Mouse (Mus musculus): ENCODE data around the gene Pin1rt1. TPM values are rescaled to one million over a fixed set of nuclear protein-coding genes. Genes with fewer than 3 reads are reported as not detected.

Pin1rt1 gene
- polyA plus RNA-seq, 1 experiment, result not detected

GRCm38 (mm10) chr2:104714254-104714691 is 1.9 kb downstream of the Pin1rt1 start:
- WGBS, result 36% methylated on average over 15 of the region's 15 CpGs
- Histone ChIP-seq H3K4me3 (ENCODE audit: insufficient read depth, low read depth, low read length) (no peak overlapping the region), H3K4me1 (ENCODE audit: control insufficient read depth, insufficient read depth, low read length) (no peaks in the 10 kb centered on the region), H3K36me3 (ENCODE audit: control insufficient read depth, insufficient read depth, low read length) (no peaks in the 10 kb centered on the region), H3K27me3 (replicated peaks; ENCODE audit: control insufficient read depth, insufficient read depth, low read length) (no peaks in the 10 kb centered on the region), H3K27ac (ENCODE audit: insufficient read depth, low read depth, low read length) (no peak overlapping the region)
- no peak for TF ChIP-seq POLR2A (IDR thresholded peaks at IDR 0.05; ENCODE audit: low read depth, low read length)
- no peak for TF ChIP-seq CTCF (conservative IDR thresholded peaks at IDR 0.05; ENCODE audit: insufficient read depth, insufficient read length, low read depth, low read length)
- peak; percentile 71 for DNase-seq

GRCm38 (mm10) chr2:104712486-104712809 is 3.7 kb downstream of the Pin1rt1 start:
- no peaks in the 10 kb centered on the region for H3K27me3 ChIP-seq (replicated peaks; ENCODE audit: control insufficient read depth, insufficient read depth, low read length)
- no peaks in the 10 kb centered on the region for H3K4me1 ChIP-seq (ENCODE audit: control insufficient read depth, insufficient read depth, low read length)
- H3K27ac ChIP-seq (ENCODE audit: insufficient read depth, low read depth, low read length), result peak overlapping the region; percentile 91; the same call in 1 of the 2 replicates
- TF ChIP-seq CTCF (conservative IDR thresholded peaks at IDR 0.05; ENCODE audit: insufficient read depth, insufficient read length, low read depth, low read length) (no peak), POLR2A (IDR thresholded peaks at IDR 0.05; ENCODE audit: low read depth, low read length) (no peak)
- no peaks in the 10 kb centered on the region for H3K36me3 ChIP-seq (ENCODE audit: control insufficient read depth, insufficient read depth, low read length)
- no peak for DNase-seq
- 2% methylated on average over 7 of the region's 7 CpGs for WGBS
- peak overlapping the region; percentile 84 for H3K4me3 ChIP-seq (ENCODE audit: insufficient read depth, low read depth, low read length)

- peak within 1 kb of the TSS; percentile 91 for H3K27ac ChIP-seq (ENCODE audit: insufficient read depth, low read depth, low read length)
- H3K4me3 ChIP-seq (ENCODE audit: insufficient read depth, low read depth, low read length), result peak within 1 kb of the TSS; percentile 84
- no peaks in the 10 kb centered on the region for H3K27me3 ChIP-seq (replicated peaks; ENCODE audit: control insufficient read depth, insufficient read depth, low read length)
- H3K4me1 ChIP-seq (ENCODE audit: control insufficient read depth, insufficient read depth, low read length), result no peaks in the 10 kb centered on the region
- peak; percentile 71 for DNase-seq
- WGBS, result under 1% methylated on average over 99 of the region's 99 CpGs
- no peaks in the 10 kb centered on the region for H3K36me3 ChIP-seq (ENCODE audit: control insufficient read depth, insufficient read depth, low read length)
- TF ChIP-seq CTCF (conservative IDR thresholded peaks at IDR 0.05; ENCODE audit: insufficient read depth, insufficient read length, low read depth, low read length), result no peak
- no peak for TF ChIP-seq POLR2A (IDR thresholded peaks at IDR 0.05; ENCODE audit: low read depth, low read length)
Measured at GRCm38 (mm10) chr2:104711585-104712485, 4.3 kb downstream of the Pin1rt1 start, which contains the start of gene Tcp11l1. Tcp11l1 (minus strand) TSS chr2:104712169.

DNA sequence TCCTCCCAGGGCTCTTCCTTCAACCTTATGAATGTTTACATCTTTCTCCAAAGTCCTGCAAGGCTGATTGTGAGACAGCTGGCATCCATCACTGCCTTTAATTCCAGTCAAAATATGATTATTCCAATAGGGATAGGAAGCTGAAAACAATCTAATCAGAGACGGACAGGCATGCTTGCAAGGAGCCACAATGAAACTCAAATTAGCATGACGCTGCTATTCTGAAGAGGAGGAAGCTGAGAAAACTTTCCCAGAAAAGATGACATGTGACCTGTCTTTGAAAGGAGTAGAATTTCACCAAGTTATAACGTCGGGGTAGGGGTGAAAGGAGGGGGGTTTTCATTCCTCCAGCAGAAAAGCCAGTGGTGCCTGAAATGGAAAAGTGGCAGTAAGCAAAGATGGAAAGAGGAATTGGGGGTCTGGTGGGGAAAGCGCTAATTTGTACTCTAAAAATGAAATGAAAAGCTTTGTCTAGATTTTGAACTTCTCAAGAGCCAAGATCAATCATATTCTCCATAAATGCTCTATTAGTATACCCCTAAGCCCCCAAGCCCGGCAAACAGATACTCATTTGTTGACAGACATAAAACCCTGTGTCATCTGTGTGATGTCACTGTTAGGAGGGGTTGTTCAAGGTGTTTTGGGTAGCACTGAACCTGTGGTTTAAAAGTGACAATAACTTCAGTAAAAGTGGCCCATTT is 5.4 kb downstream of the Pin1rt1 start:
- no peak for DNase-seq
- Histone ChIP-seq H3K36me3 (ENCODE audit: control insufficient read depth, insufficient read depth, low read length) (no peaks in the 10 kb centered on the region), H3K27ac (ENCODE audit: insufficient read depth, low read depth, low read length) (no peak overlapping the region), H3K4me1 (ENCODE audit: control insufficient read depth, insufficient read depth, low read length) (no peaks in the 10 kb centered on the region), H3K27me3 (replicated peaks; ENCODE audit: control insufficient read depth, insufficient read depth, low read length) (no peaks in the 10 kb centered on the region), H3K4me3 (ENCODE audit: insufficient read depth, low read depth, low read length) (no peak overlapping the region)
- TF ChIP-seq POLR2A (IDR thresholded peaks at IDR 0.05; ENCODE audit: low read depth, low read length) (no peak), CTCF (conservative IDR thresholded peaks at IDR 0.05; ENCODE audit: insufficient read depth, insufficient read length, low read depth, low read length) (no peak)
- 31% methylated on average over 6 of the region's 6 CpGs for WGBS

GRCm38 (mm10) chr2:104709786-104710337 is 6.3 kb downstream of the Pin1rt1 start:
- 59% methylated on average over 6 of the region's 6 CpGs for WGBS
- no peaks in the 10 kb centered on the region for H3K36me3 ChIP-seq (ENCODE audit: control insufficient read depth, insufficient read depth, low read length)

DNA sequence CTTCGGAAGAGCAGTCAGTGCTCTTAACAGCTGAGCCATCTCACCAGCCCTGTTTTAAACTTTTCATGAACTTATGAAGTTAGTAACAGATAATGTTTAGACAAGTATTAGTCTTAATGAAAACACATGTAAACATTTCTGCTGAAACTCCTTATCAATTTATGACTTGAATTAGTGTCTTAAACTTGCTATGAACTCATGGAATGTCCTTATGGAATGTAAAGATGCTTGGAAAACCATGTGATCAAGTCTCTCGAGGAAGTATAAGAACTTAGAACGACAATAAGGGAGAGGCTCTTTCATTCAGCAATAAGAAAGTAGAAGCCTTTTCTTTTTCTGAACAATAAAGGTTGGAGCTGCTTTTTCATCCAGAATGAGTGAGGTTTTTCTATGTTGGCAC is 11.8 kb downstream of the Pin1rt1 start:
- no peak for TF ChIP-seq POLR2A (IDR thresholded peaks at IDR 0.05; ENCODE audit: low read depth, low read length)
- TF ChIP-seq CTCF (conservative IDR thresholded peaks at IDR 0.05; ENCODE audit: insufficient read depth, insufficient read length, low read depth, low read length), result no peak
- no peak overlapping the region for H3K27ac ChIP-seq (ENCODE audit: insufficient read depth, low read depth, low read length)
- no peaks in the 10 kb centered on the region for H3K36me3 ChIP-seq (ENCODE audit: control insufficient read depth, insufficient read depth, low read length)
- no peaks in the 10 kb centered on the region for H3K4me1 ChIP-seq (ENCODE audit: control insufficient read depth, insufficient read depth, low read length)
- DNase-seq, result no peak
- no peak overlapping the region for H3K4me3 ChIP-seq (ENCODE audit: insufficient read depth, low read depth, low read length)
- 78% methylated on average over 3 of the region's 3 CpGs for WGBS
- no peaks in the 10 kb centered on the region for H3K27me3 ChIP-seq (replicated peaks; ENCODE audit: control insufficient read depth, insufficient read depth, low read length)

More at GRCm38 (mm10) chr2:104709786-104710337, 6.3 kb downstream of the Pin1rt1 start:
- no peak for DNase-seq
- H3K27ac ChIP-seq (ENCODE audit: insufficient read depth, low read depth, low read length), result no peak overlapping the region
- no peaks in the 10 kb centered on the region for H3K4me1 ChIP-seq (ENCODE audit: control insufficient read depth, insufficient read depth, low read length)
- TF ChIP-seq CTCF (conservative IDR thresholded peaks at IDR 0.05; ENCODE audit: insufficient read depth, insufficient read length, low read depth, low read length), result no peak
- no peaks in the 10 kb centered on the region for H3K27me3 ChIP-seq (replicated peaks; ENCODE audit: control insufficient read depth, insufficient read depth, low read length)
- H3K4me3 ChIP-seq (ENCODE audit: insufficient read depth, low read depth, low read length), result no peak overlapping the region

DNA sequence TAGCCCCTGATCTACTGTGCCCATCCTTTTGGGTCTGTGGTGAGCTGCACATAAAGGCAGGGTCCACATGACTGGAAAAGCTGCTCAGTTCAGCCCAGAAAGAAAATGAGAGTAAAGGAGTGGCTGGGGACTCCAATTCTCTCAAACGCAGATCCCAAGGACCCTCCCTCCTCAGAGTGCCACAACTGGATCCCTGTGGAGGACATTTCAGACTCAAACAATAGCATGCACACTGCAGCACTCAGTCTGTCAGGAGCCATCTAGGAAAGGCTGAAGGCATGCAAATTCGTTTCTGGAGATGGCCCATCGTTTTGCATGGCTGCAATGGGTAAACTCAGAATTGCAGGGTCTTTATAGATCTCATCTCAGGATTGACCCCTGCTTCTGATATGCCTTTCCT is 13.0 kb downstream of the Pin1rt1 start:
- H3K27me3 ChIP-seq (replicated peaks; ENCODE audit: control insufficient read depth, insufficient read depth, low read length), result no peaks in the 10 kb centered on the region
- no peak overlapping the region for H3K4me3 ChIP-seq (ENCODE audit: insufficient read depth, low read depth, low read length)
- no peak overlapping the region for H3K27ac ChIP-seq (ENCODE audit: insufficient read depth, low read depth, low read length)
- no peaks in the 10 kb centered on the region for H3K4me1 ChIP-seq (ENCODE audit: control insufficient read depth, insufficient read depth, low read length)
- H3K36me3 ChIP-seq (ENCODE audit: control insufficient read depth, insufficient read depth, low read length), result no peaks in the 10 kb centered on the region
- 89% methylated on average over 3 of the region's 3 CpGs for WGBS
- no peak for TF ChIP-seq POLR2A (IDR thresholded peaks at IDR 0.05; ENCODE audit: low read depth, low read length)
- TF ChIP-seq CTCF (conservative IDR thresholded peaks at IDR 0.05; ENCODE audit: insufficient read depth, insufficient read length, low read depth, low read length), result no peak
- no peak for DNase-seq

Data from kidney, adult 2 months (tissue).